Mouse (Mus musculus) adipose tissue, adult 10 weeks (tissue): ENCODE data around the gene Ap2a2. TPM values are rescaled to one million over a fixed set of nuclear protein-coding genes. Genes with fewer than 3 reads are reported as not detected.

Experiments
- polyA plus RNA-seq: library from polyadenylated mRNA; stranded (reverse); fragments of 350-450 nt; fragmentation: Illumina TruSeq; extraction: RNeasy Lipid Tissue Mini Kit (QIAGEN cat#74804); gene quantifications from one replicate; pipeline ENCODE4 v1.2.3, GENCODE M21; 2014; ENCODE audit warnings: low read depth, low replicate concordance

Ap2a2 gene
- polyA plus RNA-seq, result 55.6 TPM

DNA sequence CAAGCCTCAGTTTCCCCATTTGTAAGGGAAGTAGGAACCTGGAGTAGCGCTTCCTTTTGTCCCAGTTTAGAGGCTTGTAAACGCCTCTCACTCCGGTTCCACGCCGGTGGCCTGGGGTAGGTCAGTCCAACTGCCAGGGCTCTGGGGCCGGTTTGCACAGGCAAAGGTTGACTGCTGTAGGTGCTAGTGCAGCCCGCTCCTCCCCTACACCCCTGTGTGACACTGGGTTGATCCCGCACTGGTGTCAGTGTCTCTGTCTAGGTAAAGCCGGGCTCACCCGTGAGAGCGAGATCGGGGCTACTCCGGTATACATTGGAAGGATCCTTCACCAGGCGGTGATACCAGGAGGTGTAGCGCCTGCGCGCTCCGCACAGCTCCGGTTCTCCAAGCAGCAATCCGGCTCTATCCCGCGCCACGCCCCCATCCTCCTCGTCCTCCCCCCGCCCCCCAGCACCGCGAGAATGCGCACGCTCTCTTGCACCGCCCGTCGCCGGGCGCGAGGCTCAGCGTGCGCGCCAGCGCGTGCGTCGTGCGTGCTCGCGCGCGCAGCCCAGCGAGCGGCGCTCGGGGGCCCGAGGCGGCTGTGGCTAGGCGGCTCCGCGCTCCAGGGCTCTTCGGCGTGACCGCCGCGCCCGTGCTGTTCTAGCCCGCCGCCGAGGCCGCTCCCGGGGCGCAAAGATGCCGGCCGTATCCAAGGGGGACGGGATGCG lies at the start of gene Ap2a2:
TSS of gene Ap2a2 (plus strand) at position 492 of the 710 bp plus-strand sequence.

DNA sequence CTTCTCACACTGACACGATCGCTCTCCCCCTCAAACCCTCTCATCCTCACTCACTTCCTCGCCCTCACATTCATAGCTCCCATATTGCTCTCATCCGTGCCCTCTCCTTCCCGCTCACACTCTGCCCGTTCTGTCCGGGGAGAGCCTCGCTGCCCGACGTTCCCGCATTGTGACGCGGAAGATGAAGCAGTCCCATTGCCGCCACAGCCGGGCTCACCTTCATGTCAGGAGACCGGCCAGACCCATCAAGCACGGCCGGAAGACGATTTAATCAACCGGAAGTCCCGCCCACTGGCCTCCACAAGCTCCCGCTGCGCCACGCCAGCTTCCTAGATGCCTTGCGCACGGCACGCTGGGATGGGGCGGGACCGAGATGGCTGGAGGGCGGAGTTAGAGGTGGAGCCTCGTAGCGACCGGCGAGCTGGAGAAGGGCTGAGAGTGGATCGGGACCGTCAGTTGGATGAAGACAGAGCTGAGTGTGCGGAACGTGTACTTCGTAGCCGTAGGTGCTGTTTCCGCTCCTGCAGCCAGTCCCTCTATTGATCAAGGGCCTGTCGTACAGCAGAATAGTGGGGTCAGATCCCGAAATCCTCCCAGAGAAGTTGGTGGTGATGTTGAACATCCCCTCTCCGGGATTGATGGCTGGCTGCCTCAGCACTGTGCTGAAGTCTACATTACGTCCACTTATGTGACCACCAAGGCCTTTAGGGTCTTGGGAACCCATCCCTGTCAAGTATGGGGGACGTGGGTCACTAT lies 22.2 kb upstream of the Ap2a2 start, which contains the start of gene Chid1:
TSS of gene Chid1 (minus strand) at position 302 of the 756 bp plus-strand sequence.

Other genes starting within 250 kb of the Ap2a2 start
- gene Deaf1, start 234.5 kb upstream of the Ap2a2 start, polyA plus RNA-seq, result 27.2 TPM
- 48.5 TPM for gene Tmem80, start 234.4 kb upstream of the Ap2a2 start, polyA plus RNA-seq
- gene Eps8l2, start 223.3 kb upstream of the Ap2a2 start, polyA plus RNA-seq, result 16.2 TPM
- 268 TPM for gene Taldo1, start 170.0 kb upstream of the Ap2a2 start, polyA plus RNA-seq
- gene Gatd1, start 148.0 kb upstream of the Ap2a2 start, polyA plus RNA-seq, result 49.8 TPM
- 0.17 TPM for gene Cend1, start 132.7 kb upstream of the Ap2a2 start, polyA plus RNA-seq
- gene Slc25a22, start 124.3 kb upstream of the Ap2a2 start, polyA plus RNA-seq, result 75.9 TPM
- gene Pidd1, start 118.1 kb upstream of the Ap2a2 start, polyA plus RNA-seq, result 4.1 TPM
- gene Rplp2, start 114.8 kb upstream of the Ap2a2 start, polyA plus RNA-seq, result 1,068 TPM
- 949 TPM for gene Pnpla2, start 107.0 kb upstream of the Ap2a2 start, polyA plus RNA-seq
- gene Cracr2b, start 101.1 kb upstream of the Ap2a2 start, polyA plus RNA-seq, result 58.5 TPM
- 308 TPM for gene Cd151, start 94.8 kb upstream of the Ap2a2 start, polyA plus RNA-seq
- gene Polr2l, start 87.0 kb upstream of the Ap2a2 start, polyA plus RNA-seq, result 42.2 TPM
- gene Tspan4, start 86.9 kb upstream of the Ap2a2 start, polyA plus RNA-seq, result 49.5 TPM
- 90.3 TPM for gene Chid1, start 22.3 kb upstream of the Ap2a2 start, polyA plus RNA-seq
- not detected for gene Muc6, start 93.1 kb downstream of the Ap2a2 start, polyA plus RNA-seq
- gene Muc2, start 128.2 kb downstream of the Ap2a2 start, polyA plus RNA-seq, result 5.9 TPM
- gene Muc5ac, start 226.8 kb downstream of the Ap2a2 start, polyA plus RNA-seq, result not detected